Mouse (Mus musculus) liver, postnatal 0 days (tissue): ENCODE data around the gene Igsf3.

Experiments
- CTCF ChIP-seq: sonication (generic); IDR thresholded peaks from 2 replicates; pipeline ENCODE4 v1.5.1; 2016; ENCODE audit warnings: antibody characterized with exemption, low read depth
- EP300 ChIP-seq: IDR thresholded peaks from 2 replicates; pipeline ENCODE4 v1.6.1; 2016; ENCODE audit warnings: antibody characterized with exemption, low read depth, mild to moderate bottlenecking

DNA sequence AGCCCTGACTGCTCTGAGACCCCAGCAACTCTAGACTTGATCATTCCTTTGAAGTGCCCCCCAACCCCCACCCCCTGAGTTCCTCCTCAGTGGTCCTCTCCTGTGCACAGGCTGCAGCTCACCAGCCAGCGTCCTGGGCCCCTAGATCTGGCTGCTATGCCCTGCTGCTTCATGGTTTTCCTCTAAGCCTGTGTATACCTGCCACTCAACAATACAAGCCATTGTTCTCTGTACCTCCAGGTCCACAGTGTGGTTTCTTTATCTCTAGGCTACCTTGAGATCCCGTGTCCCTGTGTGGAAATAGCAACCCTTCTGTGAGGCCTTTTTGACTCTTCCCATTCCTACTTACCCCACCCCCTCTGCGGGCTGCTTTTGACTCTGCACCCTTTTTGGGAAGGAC is 33.9 kb downstream of the Igsf3 start:
- TF ChIP-seq CTCF (no peak), EP300 (no peak)
